Mouse (Mus musculus): ENCODE measurements around the gene Rbm34.

- TF ChIP-seq CTCF (IDR thresholded peaks at IDR 0.05; ENCODE audit: borderline replicate concordance, insufficient read depth, low read depth, low read length) (no peak), POLR2A (IDR thresholded peaks at IDR 0.05; ENCODE audit: borderline replicate concordance, insufficient read depth, low read length) (no peak)
These were observed 1.3 kb downstream of the Rbm34 start for GRCm38 (mm10) chr8:126969546-126969945.

All from cerebellum, adult 2 months (tissue).